ENCODE assay signal across 41 mouse cellular contexts in genomic region chr4:107134891-107135290, GRCm38 (mm10). TPM values are rescaled to one million over a fixed set of nuclear protein-coding genes. Genes with fewer than 3 reads are reported as not detected.
"Had no signal": no experiment of that assay in that cellular context is flagged by ENCODE, and none has a peak within 500 bp of the region (broad histone marks: within the 10 kb centered on the region; RNA-seq: fewer than 3 reads in every experiment).

No protein-coding gene starts in this region.

- H3K9ac ChIP-seq: heart, embryonic 12.5 days; hindbrain, embryonic 12.5 days; hindbrain, embryonic 14.5 days; limb, embryonic 12.5 days; liver, embryonic 13.5 days had no signal

- H3K27me3 ChIP-seq: hindbrain, embryonic 12.5 days; limb, embryonic 12.5 days; liver, embryonic 13.5 days had no signal

- DNase-seq: gastrocnemius, postnatal 10 days; gastrocnemius, postnatal 25 days; heart, adult 18-20 months; heart, postnatal 10 days; heart, postnatal 4 days; kidney, adult 11 months; kidney, adult 2 months; kidney, adult 9 months; kidney, postnatal 10 days; kidney, postnatal 36 days; layer of hippocampus, adult 9-11 months; layer of hippocampus, postnatal 36 days; left cerebral cortex, postnatal 4 days; liver; liver, embryonic 13.5 days had no signal

- H3K9me3 ChIP-seq: heart, embryonic 10.5 days; heart, embryonic 12.5 days; hindbrain, embryonic 10.5 days; hindbrain, embryonic 12.5 days; limb, embryonic 12.5 days; liver, embryonic 13.5 days had no signal

- H3K36me3 ChIP-seq: heart, embryonic 10.5 days; hindbrain, embryonic 12.5 days; limb, embryonic 12.5 days had no signal

- H3K27ac ChIP-seq: gastrocnemius, adult 2 months; heart, embryonic 10.5 days; hindbrain, embryonic 10.5 days; hindbrain, embryonic 12.5 days; hindbrain, embryonic 14.5 days; limb, embryonic 12.5 days; liver, embryonic 13.5 days had no signal

- H3K4me3 ChIP-seq: gastrocnemius, adult 2 months; heart, embryonic 10.5 days; heart, embryonic 12.5 days; hindbrain, embryonic 10.5 days; hindbrain, embryonic 12.5 days; limb, embryonic 12.5 days; liver, embryonic 13.5 days had no signal

- H3K4me2 ChIP-seq: heart, embryonic 12.5 days; hindbrain, embryonic 12.5 days; hindbrain, embryonic 14.5 days; limb, embryonic 12.5 days; liver, embryonic 11.5 days; liver, embryonic 13.5 days had no signal

- ATAC-seq: hindbrain, embryonic 16.5 days; intestine, embryonic 16.5 days had no signal

RNA-seq across cellular contexts. Expression of gene Cdcp2, which starts 38.2 kb away (rescaled TPM):
- total RNA-seq: gastrocnemius, adult 2 months; gastrocnemius, postnatal 10 days; gastrocnemius, postnatal 25 days; gastrocnemius, postnatal 4 days; granulocyte monocyte progenitor cell, adult 5-6 weeks; heart, adult 18-20 months; heart, adult 8-10 months; heart, postnatal 10 days; heart, postnatal 25 days; heart, postnatal 4 days; layer of hippocampus, adult 18-20 months; layer of hippocampus, adult 8-10 months; layer of hippocampus, postnatal 14 days; layer of hippocampus, postnatal 36 days; left cerebral cortex, adult 18-20 months; left cerebral cortex, adult 8-10 months; left cerebral cortex, postnatal 10 days; left cerebral cortex, postnatal 25 days; left cerebral cortex, postnatal 4 days had no signal
- polyA plus RNA-seq: frontal cortex, adult 2 months; heart, embryonic 10.5 days; heart, embryonic 12.5 days; heart, embryonic 14.5 days; heart, embryonic 16.5 days; hindbrain, embryonic 14.5 days; intestine, embryonic 14.5 days; intestine, embryonic 16.5 days; kidney, adult 2 months; large intestine, adult 2 months; limb, embryonic 12.5 days; liver, embryonic 11.5 days; liver, embryonic 13.5 days had no signal
